Mouse (Mus musculus): ENCODE results near the gene Fxyd3. TPM values are rescaled to one million over a fixed set of nuclear protein-coding genes. Genes with fewer than 3 reads are reported as not detected.

Gene Fxyd3
- polyA plus RNA-seq, 1 experiment = 1.0 TPM

GRCm38 (mm10) chr7:31077885-31078445, 1.5 kb upstream of the Fxyd3 start:
- peak overlapping the region; percentile 36; the same call in 1 of the 2 replicates for H3K27ac ChIP-seq (ENCODE audit: insufficient read depth, low read length)
- H3K4me3 ChIP-seq (ENCODE audit: insufficient read depth, low read length) = no peak overlapping the region
- TF ChIP-seq POLR2A (IDR thresholded peaks at IDR 0.05; ENCODE audit: extremely low read depth, insufficient read depth, low read length) = no peak
- peak; percentile 86 for TF ChIP-seq CTCF (IDR thresholded peaks at IDR 0.05; ENCODE audit: extremely low read depth, insufficient read depth, low read length)
- no peaks in the 10 kb centered on the region; the same call in 1 of the 2 replicates for H3K4me1 ChIP-seq (ENCODE audit: control insufficient read depth, insufficient read depth, low read length)

- TF ChIP-seq POLR2A (IDR thresholded peaks at IDR 0.05; ENCODE audit: extremely low read depth, insufficient read depth, low read length) = no peak
- TF ChIP-seq CTCF (IDR thresholded peaks at IDR 0.05; ENCODE audit: extremely low read depth, insufficient read depth, low read length) = no peak
- Histone ChIP-seq H3K4me1 (ENCODE audit: control insufficient read depth, insufficient read depth, low read length) (no peaks in the 10 kb centered on the region; the same call in 1 of the 2 replicates), H3K27ac (ENCODE audit: insufficient read depth, low read length) (peak overlapping the region; percentile 80), H3K4me3 (ENCODE audit: insufficient read depth, low read length) (no peak overlapping the region)
Observed at GRCm38 (mm10) chr7:31077470-31077869, 966 bp upstream of the Fxyd3 start.

GRCm38 (mm10) chr7:31074713-31075069, 1.8 kb downstream of the Fxyd3 start:
- TF ChIP-seq POLR2A (IDR thresholded peaks at IDR 0.05; ENCODE audit: extremely low read depth, insufficient read depth, low read length) = no peak
- no peak for TF ChIP-seq CTCF (IDR thresholded peaks at IDR 0.05; ENCODE audit: extremely low read depth, insufficient read depth, low read length)
- H3K4me3 ChIP-seq (ENCODE audit: insufficient read depth, low read length) = no peak overlapping the region
- H3K4me1 ChIP-seq (ENCODE audit: control insufficient read depth, insufficient read depth, low read length) = no peaks in the 10 kb centered on the region; the same call in 1 of the 2 replicates
- H3K27ac ChIP-seq (ENCODE audit: insufficient read depth, low read length) = no peak overlapping the region

- Histone ChIP-seq H3K4me3 (ENCODE audit: insufficient read depth, low read length) (no peak overlapping the region), H3K4me1 (ENCODE audit: control insufficient read depth, insufficient read depth, low read length) (no peaks in the 10 kb centered on the region; the same call in 1 of the 2 replicates), H3K27ac (ENCODE audit: insufficient read depth, low read length) (0 out of 2 replicates have a peak overlapping the region, but pooled peaks have one; percentile 32)
- TF ChIP-seq CTCF (IDR thresholded peaks at IDR 0.05; ENCODE audit: extremely low read depth, insufficient read depth, low read length) (no peak), POLR2A (IDR thresholded peaks at IDR 0.05; ENCODE audit: extremely low read depth, insufficient read depth, low read length) (no peak)
Observed at GRCm38 (mm10) chr7:31074061-31074712, 2.3 kb downstream of the Fxyd3 start.

- no peak overlapping the region for H3K4me3 ChIP-seq (ENCODE audit: insufficient read depth, low read length)
- no peak for TF ChIP-seq POLR2A (IDR thresholded peaks at IDR 0.05; ENCODE audit: extremely low read depth, insufficient read depth, low read length)
- TF ChIP-seq CTCF (IDR thresholded peaks at IDR 0.05; ENCODE audit: extremely low read depth, insufficient read depth, low read length) = no peak
- H3K27ac ChIP-seq (ENCODE audit: insufficient read depth, low read length) = no peak overlapping the region
- H3K4me1 ChIP-seq (ENCODE audit: control insufficient read depth, insufficient read depth, low read length) = no peaks in the 10 kb centered on the region; the same call in 1 of the 2 replicates
Observed at GRCm38 (mm10) chr7:31073546-31073945, 3.0 kb downstream of the Fxyd3 start.

- TF ChIP-seq POLR2A (IDR thresholded peaks at IDR 0.05; ENCODE audit: extremely low read depth, insufficient read depth, low read length) (no peak), CTCF (IDR thresholded peaks at IDR 0.05; ENCODE audit: extremely low read depth, insufficient read depth, low read length) (no peak)
- no peak overlapping the region for H3K27ac ChIP-seq (ENCODE audit: insufficient read depth, low read length)
Observed at GRCm38 (mm10) chr7:31072326-31072725, 4.2 kb downstream of the Fxyd3 start.

GRCm38 (mm10) chr7:31070324-31070723, 6.2 kb downstream of the Fxyd3 start:
- H3K4me3 ChIP-seq (ENCODE audit: insufficient read depth, low read length) = no peak overlapping the region
- TF ChIP-seq CTCF (IDR thresholded peaks at IDR 0.05; ENCODE audit: extremely low read depth, insufficient read depth, low read length) = no peak
- no peak for TF ChIP-seq POLR2A (IDR thresholded peaks at IDR 0.05; ENCODE audit: extremely low read depth, insufficient read depth, low read length)
- no peaks in the 10 kb centered on the region; the same call in 1 of the 2 replicates for H3K4me1 ChIP-seq (ENCODE audit: control insufficient read depth, insufficient read depth, low read length)
- no peak overlapping the region for H3K27ac ChIP-seq (ENCODE audit: insufficient read depth, low read length)

More at GRCm38 (mm10) chr7:31072326-31072725, 4.2 kb downstream of the Fxyd3 start:
- Histone ChIP-seq H3K4me3 (ENCODE audit: insufficient read depth, low read length) (no peak overlapping the region), H3K4me1 (ENCODE audit: control insufficient read depth, insufficient read depth, low read length) (no peaks in the 10 kb centered on the region; the same call in 1 of the 2 replicates)

GRCm38 (mm10) chr7:31069491-31069890, 7.0 kb downstream of the Fxyd3 start:
- H3K27ac ChIP-seq (ENCODE audit: insufficient read depth, low read length) = no peak overlapping the region
- H3K4me3 ChIP-seq (ENCODE audit: insufficient read depth, low read length) = no peak overlapping the region
- H3K4me1 ChIP-seq (ENCODE audit: control insufficient read depth, insufficient read depth, low read length) = no peaks in the 10 kb centered on the region; the same call in 1 of the 2 replicates
- no peak for TF ChIP-seq POLR2A (IDR thresholded peaks at IDR 0.05; ENCODE audit: extremely low read depth, insufficient read depth, low read length)
- TF ChIP-seq CTCF (IDR thresholded peaks at IDR 0.05; ENCODE audit: extremely low read depth, insufficient read depth, low read length) = no peak

- H3K4me3 ChIP-seq (ENCODE audit: insufficient read depth, low read length) = no peak overlapping the region
- H3K4me1 ChIP-seq (ENCODE audit: control insufficient read depth, insufficient read depth, low read length) = no peaks in the 10 kb centered on the region
- TF ChIP-seq POLR2A (IDR thresholded peaks at IDR 0.05; ENCODE audit: extremely low read depth, insufficient read depth, low read length) (no peak), CTCF (IDR thresholded peaks at IDR 0.05; ENCODE audit: extremely low read depth, insufficient read depth, low read length) (no peak)
- no peak overlapping the region for H3K27ac ChIP-seq (ENCODE audit: insufficient read depth, low read length)
Observed at GRCm38 (mm10) chr7:31067836-31068235, 8.7 kb downstream of the Fxyd3 start.

GRCm38 (mm10) chr7:31063074-31063560, 13.4 kb downstream of the Fxyd3 start:
- no peak for TF ChIP-seq CTCF (IDR thresholded peaks at IDR 0.05; ENCODE audit: extremely low read depth, insufficient read depth, low read length)
- TF ChIP-seq POLR2A (IDR thresholded peaks at IDR 0.05; ENCODE audit: extremely low read depth, insufficient read depth, low read length) = no peak
- H3K4me1 ChIP-seq (ENCODE audit: control insufficient read depth, insufficient read depth, low read length) = 0 out of 2 replicates have a peak, but pooled peaks cover 2% of the 10 kb centered on the region
- no peak overlapping the region for H3K4me3 ChIP-seq (ENCODE audit: insufficient read depth, low read length)
- H3K27ac ChIP-seq (ENCODE audit: insufficient read depth, low read length) = no peak overlapping the region

All from cortical plate, adult 2 months (tissue).